Mouse (Mus musculus) embryonic fibroblast, embryonic 13.5 days (primary cell): Measurements from ENCODE around the gene Glul. TPM values are rescaled to one million over a fixed set of nuclear protein-coding genes. Genes with fewer than 3 reads are reported as not detected.

Source experiments
- H3K27ac ChIP-seq: 2 replicates; pipeline ENCODE4 v1.5.1; 2012; ENCODE audit warnings: low read length, control low read depth, inconsistent platforms; ENCODE audit not compliant: insufficient read depth
- H3K4me1 ChIP-seq: 2 replicates; pipeline ENCODE4 v1.6.1; 2011; ENCODE audit warnings: low read length; ENCODE audit not compliant: control insufficient read depth, insufficient read depth
- H3K4me3 ChIP-seq: 2 replicates; pipeline ENCODE4 v1.5.1; 2011; ENCODE audit warnings: mild to moderate bottlenecking, control low read depth, low read length; ENCODE audit not compliant: insufficient read depth
- CTCF ChIP-seq: IDR thresholded peaks from 2 replicates; pipeline ENCODE4 v1.5.1; 2011; ENCODE audit warnings: mild to moderate bottlenecking, control low read depth, low read length, moderate library complexity, borderline replicate concordance; ENCODE audit not compliant: insufficient read depth
- POLR2A ChIP-seq: IDR thresholded peaks from 2 replicates; pipeline ENCODE4 v1.6.1; 2011; ENCODE audit warnings: low read depth, mild to moderate bottlenecking, control low read depth, low read length, moderate library complexity
- polyA plus RNA-seq: library from polyadenylated mRNA; stranded (reverse); fragments of >200 nt; gene quantifications from 2 replicates; pipeline ENCODE4 v1.2.4, GENCODE M21; 2011; ENCODE audit warnings: low read depth; ENCODE audit not compliant: missing spikeins, insufficient read length

Glul gene
- polyA plus RNA-seq, 1 experiment: 19.1 TPM

DNA sequence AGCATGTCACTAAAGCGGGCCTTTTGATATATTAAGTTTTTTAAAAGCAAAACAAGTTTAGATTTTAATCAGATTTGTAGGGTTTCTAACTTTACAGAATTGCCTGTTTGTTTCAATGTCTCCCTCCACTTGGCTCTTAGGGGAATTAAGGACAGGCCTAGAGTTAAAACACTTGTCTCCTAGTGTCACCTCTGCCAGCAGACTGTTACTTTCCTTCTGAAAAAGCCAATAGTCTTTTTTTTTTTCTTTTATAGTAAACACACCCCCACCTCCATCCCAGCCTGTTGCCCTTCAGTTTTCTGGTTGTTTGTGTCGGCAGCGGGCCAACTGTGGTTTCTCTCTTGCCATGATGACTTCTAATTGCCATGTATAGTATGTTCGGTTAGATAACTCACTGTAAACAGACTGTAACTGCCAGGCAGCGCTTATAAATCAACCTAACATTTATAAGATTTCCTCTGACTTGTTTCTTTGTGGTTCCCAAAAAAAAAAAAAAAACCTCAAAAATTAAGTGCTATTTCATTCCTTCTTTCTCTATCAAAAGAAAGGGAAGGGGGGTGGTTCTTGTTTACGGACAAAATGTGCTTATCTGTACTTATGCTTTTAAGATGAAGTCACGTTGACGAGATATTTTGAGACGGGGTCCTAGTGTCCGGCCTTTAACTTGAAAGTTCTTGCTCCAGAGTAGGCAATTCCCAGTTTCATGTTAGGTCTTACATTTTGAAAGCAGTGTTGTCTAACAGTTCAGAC, 9.6 kb downstream of the Glul start:
- Histone ChIP-seq H3K27ac (no peak overlapping the region), H3K4me1 (no peaks in the 10 kb centered on the region), H3K4me3 (no peak overlapping the region)
- TF ChIP-seq CTCF: no peak
- TF ChIP-seq POLR2A: no peak

- Histone ChIP-seq H3K4me3 (no peak overlapping the region), H3K4me1 (no peaks in the 10 kb centered on the region), H3K27ac (no peak overlapping the region)
- TF ChIP-seq POLR2A: no peak
- no peak for TF ChIP-seq CTCF
Measured at GRCm38 (mm10) chr1:153909963-153910291, 10.2 kb downstream of the Glul start.

GRCm38 (mm10) chr1:153910423-153910822, 10.7 kb downstream of the Glul start:
- H3K4me3 ChIP-seq: no peak overlapping the region
- TF ChIP-seq CTCF (no peak), POLR2A (no peak)
- H3K27ac ChIP-seq: no peak overlapping the region
- no peaks in the 10 kb centered on the region for H3K4me1 ChIP-seq

GRCm38 (mm10) chr1:153911276-153911795, 11.6 kb downstream of the Glul start:
- no peak overlapping the region for H3K27ac ChIP-seq
- H3K4me3 ChIP-seq: no peak overlapping the region
- TF ChIP-seq CTCF (no peak), POLR2A (no peak)
- no peaks in the 10 kb centered on the region for H3K4me1 ChIP-seq

DNA sequence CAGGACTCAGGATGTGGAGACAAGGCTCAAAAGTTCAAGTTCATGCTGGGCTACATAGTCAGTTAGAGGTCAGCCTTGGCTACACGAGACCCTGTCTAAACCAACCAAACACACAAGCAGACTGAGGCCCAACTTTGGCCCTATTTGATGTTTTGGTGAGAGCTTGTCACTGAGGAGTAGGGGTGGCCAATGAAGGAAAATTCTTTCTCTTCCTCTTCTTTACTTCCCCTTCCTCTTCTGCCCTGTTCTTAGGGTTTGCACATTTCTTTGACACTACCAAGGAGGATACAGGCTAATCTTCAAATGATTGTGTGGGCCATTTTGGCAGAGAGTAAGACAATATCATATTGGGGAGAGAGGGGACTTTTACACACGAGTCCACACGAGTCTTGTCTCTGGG, 14.1 kb downstream of the Glul start:
- no peak overlapping the region for H3K27ac ChIP-seq
- H3K4me1 ChIP-seq: no peaks in the 10 kb centered on the region
- TF ChIP-seq CTCF: no peak
- TF ChIP-seq POLR2A: no peak
- H3K4me3 ChIP-seq: no peak overlapping the region

DNA sequence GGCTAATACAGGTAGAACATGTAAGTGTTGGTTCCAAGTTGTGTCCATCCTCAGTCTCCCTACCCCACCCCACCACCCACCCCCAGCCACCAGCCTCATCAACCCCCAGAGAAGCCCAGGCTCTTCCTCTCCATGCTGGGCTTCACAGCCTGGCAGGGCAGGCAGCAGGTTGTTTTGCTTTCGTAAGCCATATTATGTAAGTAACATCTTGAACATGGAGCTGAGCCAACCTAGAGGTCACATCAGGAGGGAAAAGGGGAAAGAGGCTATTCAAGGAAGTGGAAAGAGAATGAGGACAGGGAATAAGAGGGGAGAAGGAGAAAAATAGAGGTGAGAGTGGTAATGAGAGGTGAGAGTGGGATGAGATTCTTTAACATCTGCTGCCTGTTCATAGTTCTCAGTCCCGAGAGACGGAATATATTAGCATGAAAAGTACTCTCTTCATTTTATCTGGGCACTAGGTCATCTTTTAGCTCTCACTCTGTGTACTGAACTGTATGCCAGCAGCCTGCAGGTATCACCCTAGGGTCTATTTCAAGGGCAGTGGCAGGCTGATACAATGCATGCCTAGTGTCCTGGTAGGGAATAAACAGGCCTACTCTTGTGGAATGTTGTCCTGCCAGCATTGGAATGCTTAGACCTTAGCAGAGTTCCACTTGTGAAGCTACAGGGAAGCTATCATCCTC, 18.9 kb downstream of the Glul start:
- H3K27ac ChIP-seq: no peak overlapping the region
- no peak for TF ChIP-seq CTCF
- no peak for TF ChIP-seq POLR2A

GRCm38 (mm10) chr1:153921642-153922041, 21.9 kb downstream of the Glul start:
- H3K4me3 ChIP-seq: no peak overlapping the region
- no peak overlapping the region for H3K27ac ChIP-seq
- no peak for TF ChIP-seq CTCF
- TF ChIP-seq POLR2A: no peak
- H3K4me1 ChIP-seq: no peaks in the 10 kb centered on the region

More for the DNA sequence above, 18.9 kb downstream of the Glul start:
- no peak overlapping the region for H3K4me3 ChIP-seq
- H3K4me1 ChIP-seq: no peaks in the 10 kb centered on the region

- no peaks in the 10 kb centered on the region for H3K4me1 ChIP-seq
- TF ChIP-seq POLR2A (no peak), CTCF (no peak)
- H3K27ac ChIP-seq: no peak overlapping the region
- H3K4me3 ChIP-seq: no peak overlapping the region
Measured at GRCm38 (mm10) chr1:153922571-153923021, 22.9 kb downstream of the Glul start.

DNA sequence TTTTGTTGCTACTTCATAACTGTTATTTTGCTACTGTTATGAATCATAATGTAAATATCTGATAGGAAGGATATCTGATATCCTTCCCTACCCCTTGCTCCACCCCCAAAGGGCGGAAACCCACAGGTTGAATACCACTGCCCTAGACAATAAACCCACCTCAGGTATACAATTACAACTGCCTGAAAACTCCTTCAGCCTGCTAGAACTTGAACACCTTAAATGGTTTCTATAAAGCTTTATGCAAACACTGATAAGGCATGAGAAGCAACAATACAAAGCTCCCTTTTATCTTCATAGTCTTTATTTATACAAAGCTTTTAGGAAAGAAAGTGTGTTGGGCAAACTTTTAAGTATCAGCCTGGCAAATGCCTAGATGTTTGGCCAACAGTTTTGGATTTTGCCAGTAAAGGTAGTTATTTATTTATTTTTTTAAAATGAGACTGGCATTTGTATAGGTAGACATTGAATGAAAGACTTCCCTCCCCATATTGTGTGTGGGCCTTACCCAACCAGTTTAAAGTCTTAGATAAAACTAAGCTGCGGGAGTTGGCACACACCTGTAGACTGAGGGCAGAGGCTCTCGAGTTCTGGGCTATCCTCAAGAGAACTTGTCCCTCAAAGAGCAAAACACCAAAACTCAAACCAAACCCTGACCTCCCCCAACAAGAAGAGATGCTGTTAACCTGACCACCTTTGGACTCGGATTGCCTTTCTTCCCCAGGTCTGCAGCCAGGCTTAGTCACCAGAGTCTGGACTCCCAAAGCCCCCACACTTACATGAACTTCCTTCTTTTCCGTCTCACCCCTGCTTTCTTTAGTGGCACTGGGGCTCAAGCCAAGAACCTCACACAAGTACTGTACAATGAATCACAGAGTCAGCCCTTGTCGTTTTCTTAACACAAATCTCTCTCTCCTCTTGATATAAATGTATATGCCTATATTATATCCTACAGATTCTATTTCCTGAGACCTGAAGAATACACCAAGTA, 24.9 kb downstream of the Glul start:
- Histone ChIP-seq H3K27ac (no peak overlapping the region), H3K4me3 (no peak overlapping the region), H3K4me1 (no peaks in the 10 kb centered on the region)
- TF ChIP-seq POLR2A (no peak), CTCF (no peak)
